Mouse (Mus musculus) WW6 (cell line): ENCODE measurements around the gene Hdac8.

Experiments used
- DNase-seq: peaks from one replicate; pipeline ENCODE4 v3.0.0-alpha.2; 2013; ENCODE audit warnings: low read depth, low spot score

Hdac8 gene

DNA sequence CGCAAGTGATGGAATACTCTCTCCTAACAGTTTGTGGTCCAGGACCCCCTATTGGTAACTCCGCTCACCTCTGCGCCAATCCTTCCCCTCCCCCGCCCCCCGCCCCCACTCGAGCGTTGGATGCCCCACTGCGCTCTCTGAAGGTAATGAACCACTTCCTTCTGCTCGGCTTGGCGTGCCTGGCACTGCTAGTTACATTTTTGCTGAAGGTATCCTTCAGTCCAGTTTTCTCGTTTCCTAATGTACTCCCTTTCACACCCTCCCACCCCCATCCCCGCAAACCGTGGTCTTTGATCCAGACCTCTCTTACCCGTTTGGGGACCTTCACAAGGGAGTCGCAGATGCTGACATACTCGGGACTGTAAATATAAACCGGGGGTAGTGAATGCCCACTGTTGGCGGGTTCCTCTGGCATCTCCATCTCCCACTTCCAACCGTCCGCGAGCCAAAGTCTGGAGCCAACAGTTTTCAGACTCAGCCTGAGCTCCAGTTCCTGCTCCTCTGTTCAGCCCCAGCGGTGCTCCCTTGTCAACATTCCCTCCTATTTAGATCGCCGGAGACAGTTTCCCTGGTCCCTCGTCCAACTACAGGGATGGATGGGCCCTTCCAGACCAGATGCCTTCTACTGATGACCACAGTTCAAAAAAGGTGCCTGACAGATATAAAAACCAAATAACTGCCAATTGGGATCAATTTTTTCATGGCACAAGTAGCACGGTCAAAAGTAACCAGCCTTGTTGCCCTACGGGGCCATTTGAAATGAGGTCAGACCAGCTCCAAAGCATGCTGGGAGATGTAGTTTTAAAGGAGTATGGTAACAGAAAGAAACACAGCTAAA, at the start of gene Hdac8:
Hdac8 (minus strand) TSS at position 716 of the 838 bp plus-strand sequence.
- DNase-seq, result peak; percentile 14

DNA sequence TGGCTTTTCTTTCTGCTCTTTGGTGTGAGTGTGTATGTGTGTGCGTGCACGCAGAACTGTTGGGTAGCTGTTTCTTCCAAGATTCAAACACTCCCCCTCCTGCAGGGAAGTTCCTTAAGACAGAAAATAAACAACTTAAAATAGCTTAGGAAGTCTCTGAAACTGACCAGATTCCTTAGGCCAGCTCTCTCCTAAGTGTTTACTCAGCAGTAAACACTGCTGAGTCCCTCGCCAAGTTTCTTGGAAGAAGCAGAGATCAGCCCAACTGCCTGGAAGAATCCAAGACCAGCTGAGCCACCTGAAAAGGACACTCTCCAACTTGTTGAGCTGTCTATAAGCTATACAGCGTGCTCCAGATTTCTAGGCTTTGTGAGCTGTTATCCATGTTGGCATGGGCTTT, 4.0 kb upstream of the Hdac8 start:
- no peak for DNase-seq

DNA sequence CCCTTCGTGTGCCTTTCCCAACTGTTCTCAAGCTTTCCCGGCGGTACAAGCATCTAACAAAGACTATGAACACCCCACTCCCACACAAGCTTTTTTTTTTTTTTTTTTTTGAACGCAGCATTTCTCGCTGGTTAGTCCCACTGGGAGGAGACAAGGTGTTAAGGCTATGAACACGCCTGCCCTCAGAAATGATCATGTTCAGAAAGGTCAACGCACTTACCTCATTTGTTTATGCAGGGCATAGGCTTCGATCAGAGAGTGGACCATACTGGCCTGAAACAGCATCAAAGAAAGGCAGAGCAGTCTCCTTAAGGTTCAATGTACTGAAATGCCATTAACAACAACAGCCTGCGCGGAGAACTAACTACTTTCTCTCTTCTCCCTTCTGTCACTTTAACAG, 980 bp downstream of the Hdac8 start:
- DNase-seq, result no peak

DNA sequence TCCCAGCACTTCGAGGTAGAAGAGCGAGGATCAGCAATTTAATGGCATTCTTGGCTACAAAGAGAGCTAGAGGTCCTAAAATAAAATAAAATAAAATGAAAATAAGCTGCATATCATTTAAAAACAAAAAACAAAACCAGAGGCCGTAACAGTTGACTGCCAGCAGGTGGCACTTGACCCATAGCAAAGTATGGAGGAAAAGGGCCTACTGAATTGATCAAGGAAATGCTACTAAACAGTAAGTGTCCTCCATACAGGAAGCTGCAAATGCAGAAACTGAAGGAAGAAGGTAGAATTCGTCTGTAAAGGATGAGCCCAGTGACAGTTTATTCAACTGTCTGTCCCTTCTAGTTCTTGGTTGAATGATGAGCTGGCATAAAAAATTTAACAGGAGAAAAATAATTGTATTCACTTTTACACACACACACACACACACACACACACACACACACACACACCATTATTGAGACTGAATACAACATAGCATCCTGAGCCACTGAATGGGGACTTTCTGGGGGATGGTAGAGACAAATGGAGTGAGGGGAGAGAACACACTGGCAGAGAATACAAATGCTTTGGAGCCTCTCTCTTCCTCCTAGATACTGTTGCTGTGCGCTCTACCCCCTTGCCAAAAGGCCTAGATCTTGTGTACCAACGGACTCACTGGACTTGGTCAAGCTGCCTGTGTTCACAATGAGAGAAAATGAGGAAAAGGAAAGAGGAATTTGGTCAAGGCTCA, 11.0 kb downstream of the Hdac8 start:
- no peak for DNase-seq

DNA sequence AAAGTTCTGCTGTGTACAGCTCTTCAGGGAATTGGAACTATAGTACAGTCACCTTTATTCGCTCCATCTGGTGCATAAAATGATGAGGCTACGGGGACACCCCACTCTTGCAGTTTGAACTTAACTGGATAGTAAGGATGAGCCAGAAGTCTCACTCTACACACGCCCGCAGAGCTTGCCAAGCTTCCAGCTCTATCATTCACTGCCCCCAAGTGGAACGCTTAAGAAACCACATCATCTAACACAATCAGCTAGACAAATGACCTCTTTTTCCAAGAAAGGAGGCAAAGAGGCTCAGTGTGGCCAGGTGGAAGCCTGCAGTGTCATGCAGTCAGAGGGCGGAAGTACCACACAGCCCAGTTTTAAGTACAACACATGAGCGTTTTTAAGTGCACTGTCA, 19.6 kb downstream of the Hdac8 start:
- DNase-seq, result no peak

DNA sequence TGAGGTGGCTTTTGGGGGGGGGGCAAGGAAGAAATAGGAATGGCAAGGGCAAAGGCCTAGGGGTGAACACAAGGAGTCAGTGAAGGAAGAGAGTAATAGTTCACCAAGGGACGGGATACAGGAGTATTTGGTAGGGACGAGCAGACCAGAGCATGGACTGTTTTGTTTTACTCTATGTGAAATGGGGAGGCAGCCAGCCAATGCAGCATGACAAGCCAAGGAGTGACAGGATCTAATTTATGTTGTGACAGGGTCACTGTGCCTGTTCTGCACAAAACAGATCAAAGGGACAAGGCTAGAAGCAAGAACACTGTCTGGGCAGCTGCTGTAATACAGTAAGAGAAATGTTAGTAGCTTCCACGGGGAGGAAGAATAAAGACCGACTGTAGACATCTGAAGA, 25.5 kb downstream of the Hdac8 start:
- no peak for DNase-seq

DNA sequence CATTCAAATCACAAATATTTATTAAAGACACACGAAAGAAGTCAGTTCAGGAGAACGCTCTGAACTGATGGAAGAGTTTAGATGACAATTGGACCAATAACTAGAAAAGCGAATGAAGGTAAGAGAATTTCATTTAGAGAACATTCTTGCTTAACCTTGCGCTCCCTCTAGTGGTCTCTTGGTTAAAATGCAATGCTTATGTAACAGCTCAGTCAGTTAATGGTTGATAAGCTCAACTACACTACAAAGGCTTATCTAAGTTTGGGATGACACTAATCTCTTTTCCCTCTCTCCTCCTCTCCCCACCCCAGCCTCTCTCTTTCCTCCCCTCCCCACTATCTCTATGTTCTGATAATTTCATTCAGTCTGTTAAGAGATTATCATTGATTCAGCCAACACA, 26.2 kb downstream of the Hdac8 start:
- DNase-seq, result no peak

DNA sequence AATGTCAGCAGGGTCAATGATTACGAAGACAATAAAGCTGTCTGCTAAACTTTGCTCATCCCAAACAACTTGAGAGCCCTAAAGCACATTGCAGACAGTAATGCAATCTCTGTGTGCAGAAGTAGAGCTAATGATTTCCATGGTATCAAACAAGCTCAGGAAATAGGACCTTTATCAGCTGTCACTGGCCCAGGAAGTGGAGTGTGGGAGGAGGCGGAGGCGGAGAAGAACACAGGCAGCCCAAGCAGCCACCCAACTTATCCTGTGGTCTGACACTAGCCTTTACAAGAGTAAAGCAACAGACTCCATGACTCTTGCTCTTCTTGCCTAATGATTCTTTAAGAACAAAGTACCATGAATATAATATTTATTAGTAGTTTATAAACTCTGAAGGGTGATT, 26.7 kb downstream of the Hdac8 start:
- DNase-seq, result no peak

DNA sequence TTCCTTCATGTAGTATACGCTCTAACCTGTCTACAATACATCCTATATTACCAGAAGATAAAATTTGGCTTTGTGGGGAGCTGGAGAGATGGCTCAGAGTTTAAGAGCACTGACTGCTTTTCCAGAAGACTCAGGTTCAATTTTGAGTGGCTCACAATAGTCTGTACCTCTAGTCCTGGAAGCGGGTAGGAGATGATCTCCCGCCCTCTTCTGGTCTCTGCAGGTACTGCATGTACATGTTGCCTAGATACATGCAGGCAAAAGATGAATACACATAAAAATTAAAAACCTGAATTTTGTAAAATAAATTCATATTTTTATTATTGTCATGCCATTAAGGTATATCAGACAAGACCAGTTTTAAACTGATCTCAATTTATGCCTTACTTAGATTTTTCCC, 28.4 kb downstream of the Hdac8 start:
- no peak for DNase-seq

DNA sequence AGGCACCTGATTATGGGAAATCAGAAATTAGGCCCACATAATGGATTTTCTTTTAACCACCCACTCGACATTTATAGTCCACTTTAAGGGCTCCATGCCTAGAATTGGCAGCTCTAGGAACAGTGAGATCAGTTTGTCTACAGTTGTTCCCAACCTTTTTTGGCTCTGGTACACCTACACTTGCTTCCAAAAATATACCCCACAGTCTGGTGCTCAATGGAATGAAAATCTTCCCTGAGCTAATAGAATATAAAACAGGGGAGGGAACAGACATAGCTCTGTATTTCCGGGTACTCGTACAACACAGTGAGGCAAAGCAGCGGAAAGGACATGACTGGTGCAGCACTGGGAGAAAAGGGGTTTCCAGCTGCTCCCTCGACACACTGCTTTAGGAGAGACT, 29.6 kb downstream of the Hdac8 start:
- DNase-seq, result no peak

DNA sequence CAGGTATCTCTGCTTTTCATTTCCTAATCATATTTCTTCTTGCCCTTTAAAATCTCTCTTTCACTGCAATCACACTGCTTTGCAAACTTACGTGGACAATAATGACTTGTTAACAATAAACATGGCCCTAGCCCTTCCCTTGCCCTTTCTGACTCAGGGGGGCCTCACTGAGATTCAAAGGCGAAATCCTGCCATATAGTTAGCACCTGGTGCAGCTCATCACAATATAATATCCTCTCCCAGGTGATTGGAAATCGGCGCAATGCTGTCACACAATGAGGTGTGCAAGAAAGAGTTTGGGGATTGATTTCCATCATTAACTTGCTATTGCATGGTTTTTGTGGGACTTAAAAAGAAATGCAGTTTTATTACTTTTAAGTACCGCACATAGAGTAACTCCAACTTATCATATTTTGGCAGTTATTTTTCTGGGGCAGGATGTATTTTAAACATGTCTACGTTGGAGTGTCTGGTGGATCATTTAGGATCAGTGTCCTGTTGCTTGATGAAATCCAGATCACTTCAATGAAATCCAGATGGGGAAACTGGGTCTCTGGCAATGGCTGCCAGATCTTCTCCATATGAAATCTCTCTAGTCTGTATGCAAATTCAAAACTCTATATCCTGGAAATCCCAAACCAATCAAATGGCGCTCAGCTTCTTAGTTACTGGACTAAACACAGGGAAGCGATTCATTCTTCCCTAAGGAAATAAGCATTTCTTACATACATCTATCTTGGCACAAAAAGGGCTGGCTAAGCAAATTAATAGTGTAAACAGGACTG, 86.6 kb downstream of the Hdac8 start:
- DNase-seq, result no peak

DNA sequence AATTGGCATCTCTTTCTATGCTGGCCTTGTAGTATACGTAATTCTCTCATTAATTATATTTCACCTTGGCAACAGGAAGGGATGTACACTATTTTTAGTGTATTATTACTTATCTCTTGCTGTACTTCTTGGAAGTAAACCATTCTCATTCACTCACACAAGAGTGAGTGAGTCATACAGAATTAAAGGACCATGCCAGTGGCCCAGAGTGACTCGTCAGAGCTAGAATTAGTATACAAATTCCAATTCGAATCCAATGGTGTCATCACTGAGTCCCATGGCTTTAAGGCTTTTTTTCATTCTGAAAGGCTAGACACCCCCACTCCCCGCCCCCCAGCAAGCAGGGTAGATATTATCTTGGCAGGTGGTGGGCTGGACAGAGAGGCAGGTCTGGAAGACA, 88.2 kb downstream of the Hdac8 start:
- no peak for DNase-seq

DNA sequence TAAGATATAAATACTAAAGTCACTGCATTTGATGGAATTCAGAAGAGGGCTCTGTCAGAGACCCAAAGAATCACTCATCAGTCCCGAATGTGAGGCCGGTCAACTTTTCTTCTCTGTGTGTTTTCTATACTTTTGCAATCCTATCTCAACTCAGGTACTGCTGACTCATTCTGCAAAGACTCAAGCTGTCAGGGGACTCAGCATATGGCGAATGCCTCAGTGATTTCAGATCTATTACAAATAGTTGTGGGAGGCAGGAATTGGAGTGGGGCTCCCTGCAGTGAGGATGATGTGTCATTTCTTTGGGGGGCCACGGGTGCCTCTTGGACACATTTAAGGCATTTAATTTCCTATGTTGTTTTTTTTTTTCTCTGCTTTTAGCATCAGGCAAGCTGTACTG, 88.8 kb downstream of the Hdac8 start:
- no peak for DNase-seq

DNA sequence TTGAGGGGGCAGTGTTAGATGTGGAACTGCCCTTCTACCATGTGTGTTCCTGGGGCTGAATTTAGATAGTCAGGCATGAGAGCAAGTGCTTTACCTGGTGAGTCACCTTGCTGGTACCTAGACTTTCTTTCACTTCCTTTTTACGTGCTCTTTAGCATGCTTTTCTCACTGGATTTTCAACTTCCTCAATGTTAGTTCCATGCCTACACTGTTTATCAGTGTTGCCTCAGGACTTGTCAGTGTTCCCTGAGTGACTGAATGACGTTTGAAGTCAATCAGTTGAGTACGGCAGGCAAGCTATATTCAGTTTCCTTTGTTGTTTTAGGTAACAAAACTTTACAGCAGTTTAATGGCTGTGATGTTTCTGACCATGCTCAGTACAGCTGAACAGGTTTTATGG, 120.4 kb downstream of the Hdac8 start:
- no peak for DNase-seq

DNA sequence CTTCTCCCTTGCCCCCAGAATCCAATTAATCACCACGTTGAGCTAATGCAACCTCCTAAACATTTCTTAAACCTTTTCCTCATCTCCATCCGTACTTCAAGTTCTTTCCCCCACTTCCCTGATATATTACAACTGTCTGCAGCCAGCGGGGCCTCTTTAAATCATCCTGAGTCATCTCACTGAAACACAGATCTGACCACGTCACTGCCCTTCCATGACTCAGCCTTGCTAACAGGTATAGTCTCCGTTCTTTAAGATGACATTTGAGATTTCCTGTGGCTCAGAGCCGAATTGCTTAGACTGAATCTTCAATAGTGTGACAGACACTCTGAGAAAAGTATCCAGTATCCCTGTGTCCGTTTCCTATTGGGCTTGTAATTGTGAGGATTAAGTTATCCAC, 122.0 kb downstream of the Hdac8 start:
- no peak for DNase-seq

DNA sequence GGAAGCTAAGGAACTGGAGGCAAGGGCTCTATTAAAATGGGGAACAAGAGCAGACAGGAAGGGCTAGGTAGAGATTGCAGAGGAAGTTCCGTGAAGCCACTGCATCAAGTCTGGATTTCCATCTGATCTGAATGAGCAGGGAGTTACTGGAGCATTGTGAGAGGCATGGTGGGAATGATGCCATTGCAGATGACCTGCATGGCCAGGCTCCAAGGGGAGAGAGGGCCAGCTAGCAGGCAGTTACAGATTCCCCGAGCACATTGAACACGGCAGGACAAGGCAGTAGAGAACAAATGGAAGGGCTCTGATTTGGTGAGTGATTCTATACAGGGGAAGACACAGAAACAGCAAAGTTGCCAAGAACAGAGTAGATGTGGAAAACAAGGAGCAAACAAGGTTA, 138.6 kb downstream of the Hdac8 start:
- no peak for DNase-seq

DNA sequence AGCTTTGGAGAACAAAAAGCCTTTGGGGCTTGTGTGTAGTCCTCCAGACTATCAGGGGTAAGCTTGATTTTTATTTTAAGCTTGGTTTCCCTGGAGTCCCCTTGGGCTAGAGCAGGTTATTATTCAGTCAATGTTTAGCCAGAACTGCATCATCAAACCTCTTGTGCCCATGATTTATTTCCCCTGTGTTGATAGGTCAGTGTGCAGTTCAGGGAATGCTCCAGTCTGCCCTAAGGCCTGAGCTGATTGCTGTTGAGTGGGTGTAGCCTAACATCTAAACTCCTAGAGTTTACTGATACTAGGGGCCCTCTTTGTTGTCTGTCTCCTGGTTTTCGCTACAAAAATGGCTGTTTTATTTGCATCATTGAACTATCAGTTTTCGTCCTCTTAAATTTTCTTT, 142.9 kb downstream of the Hdac8 start:
- DNase-seq, result no peak

DNA sequence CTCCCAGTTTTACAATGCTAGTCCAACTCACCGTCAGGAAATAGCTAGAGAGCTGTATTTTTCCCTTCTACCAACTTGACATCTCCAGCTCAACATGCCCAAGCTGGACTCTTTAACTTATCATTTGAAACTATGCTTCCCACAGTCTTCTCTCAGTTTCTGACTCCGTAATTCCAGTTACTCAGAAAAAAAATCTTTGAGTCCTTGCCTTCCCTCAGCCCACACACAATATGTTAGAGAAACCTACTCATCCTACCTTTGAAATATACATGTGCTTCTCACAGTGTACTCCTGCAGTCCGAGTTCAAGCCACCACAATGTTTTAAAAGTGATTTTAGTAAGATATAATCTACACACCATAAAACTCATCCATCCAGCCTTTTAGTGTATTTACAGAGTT, 151.7 kb downstream of the Hdac8 start:
- DNase-seq, result no peak

DNA sequence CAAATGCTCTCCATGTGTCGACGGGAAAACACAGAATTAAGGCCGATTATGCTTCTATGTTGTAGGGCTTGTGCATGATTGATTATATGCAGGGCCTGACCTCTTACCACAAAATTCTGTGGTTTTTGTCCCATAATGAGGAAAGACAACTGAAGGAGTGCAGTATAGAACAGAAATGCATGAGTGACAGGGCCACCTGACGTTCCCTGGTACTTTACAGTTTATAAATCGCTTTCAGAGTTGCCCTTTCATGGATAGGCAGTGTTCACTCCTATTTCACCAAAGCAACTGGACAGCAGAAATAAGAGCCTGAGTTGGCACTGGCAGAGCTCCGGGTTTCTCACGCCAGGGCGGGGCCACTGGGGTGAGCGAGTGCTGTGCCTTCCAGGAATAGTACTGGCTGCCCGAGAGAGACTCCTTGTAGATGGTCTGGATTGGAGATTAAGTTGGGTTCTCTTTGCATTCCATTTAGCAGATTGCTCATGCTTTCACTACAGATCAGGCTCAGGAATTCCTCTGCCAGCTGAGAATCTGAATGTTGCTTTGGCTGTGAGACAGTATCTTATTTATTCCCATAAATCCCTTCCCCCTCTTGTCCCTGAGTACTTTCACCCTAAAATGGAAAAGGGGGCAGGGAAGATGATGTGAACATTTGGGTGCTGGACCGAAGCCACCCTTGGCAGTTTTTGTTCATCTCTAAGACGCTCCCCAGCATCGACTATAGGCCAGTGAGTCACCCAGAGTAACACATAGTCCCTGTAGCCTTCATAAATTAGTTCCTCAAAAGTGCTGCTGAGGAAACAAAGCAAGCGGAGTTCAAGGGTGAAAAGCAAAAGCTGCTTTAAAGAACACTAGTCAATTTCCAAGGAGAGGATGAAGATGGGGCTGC, 155.1 kb downstream of the Hdac8 start:
- DNase-seq, result no peak

DNA sequence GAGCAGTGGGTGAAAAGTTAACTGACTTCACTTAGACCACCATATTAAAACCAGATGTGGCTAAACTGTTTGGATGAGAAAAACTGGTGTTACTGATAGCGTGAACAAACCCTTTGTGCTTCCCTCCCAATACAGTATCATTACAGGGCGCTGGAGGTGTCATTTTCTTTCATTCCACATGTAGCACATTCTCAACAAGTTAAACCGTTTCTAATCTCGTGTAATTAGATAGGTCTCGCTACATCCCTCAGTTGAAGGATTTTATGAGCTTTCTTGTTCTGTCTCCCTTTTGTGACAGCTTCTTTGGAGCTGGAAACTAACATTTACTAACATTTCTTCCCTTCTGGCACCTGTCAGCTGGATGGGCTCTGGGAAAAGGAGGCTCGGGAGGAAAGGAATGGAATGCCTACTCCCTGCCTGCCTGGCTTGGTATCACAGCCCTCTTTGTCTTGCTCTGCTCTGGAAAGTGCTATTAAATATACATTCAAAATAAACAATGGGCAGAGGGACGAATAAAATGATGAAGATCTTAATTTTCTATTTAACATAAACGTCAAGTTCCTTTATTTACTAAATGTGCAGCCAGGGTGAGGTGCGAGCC, 156.2 kb downstream of the Hdac8 start:
- DNase-seq, result no peak

DNA sequence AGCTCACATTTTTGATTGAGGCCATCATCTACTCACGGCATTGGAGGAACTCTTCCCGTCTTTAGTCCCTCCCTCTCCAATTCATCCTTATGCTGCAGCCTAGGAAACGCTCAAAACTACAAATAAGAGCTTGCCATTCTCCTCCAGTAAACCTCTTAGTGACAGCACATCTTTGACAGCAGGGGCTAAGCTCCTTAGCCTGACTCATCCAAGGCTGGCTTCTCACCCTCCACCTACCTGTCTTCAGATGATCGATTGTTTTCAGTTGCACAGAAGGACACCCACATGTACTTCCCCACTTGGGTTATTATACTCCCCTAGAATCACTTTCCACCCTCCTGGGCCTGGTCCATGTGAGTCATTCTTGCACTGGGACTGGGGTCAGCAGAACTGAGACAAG, 163.5 kb downstream of the Hdac8 start:
- DNase-seq, result no peak
